In the genomic region with DNA sequence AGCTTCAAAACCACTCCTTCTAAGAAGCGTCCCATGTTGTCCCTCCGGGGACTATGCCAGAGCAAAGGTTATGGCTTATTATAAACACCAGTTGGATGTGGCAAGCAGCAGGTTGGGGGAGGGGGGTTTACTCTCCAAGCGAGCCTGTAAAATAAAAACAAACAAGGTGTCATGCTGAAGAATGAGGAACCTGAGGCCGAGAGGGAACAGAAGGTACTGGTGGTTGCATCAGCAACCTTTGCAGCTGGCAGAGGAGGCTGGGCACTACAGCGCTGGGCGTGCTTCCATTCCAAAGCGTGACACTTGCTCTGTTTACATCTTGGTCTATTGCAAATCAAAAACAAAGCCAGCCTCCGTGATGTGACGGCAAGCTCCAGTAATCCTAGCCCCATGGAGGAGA, we compare ENCODE assay signal across 16 mouse cellular contexts. TPM values are rescaled to one million over a fixed set of nuclear protein-coding genes. Genes with fewer than 3 reads are reported as not detected.
A peak's percentile ranks its signal among the peaks of the same experiment; 100 is the strongest.
DNase-seq lines count a peak whose midpoint lies in the region; ATAC-seq and TF ChIP-seq lines count a peak whose summit lies in the region.
"Had no signal": no experiment of that assay in that cellular context is flagged by ENCODE, and none has a peak within 500 bp of the region (broad histone marks: within the 10 kb centered on the region; RNA-seq: fewer than 3 reads in every experiment).

No protein-coding gene starts in this region.

- H3K9me3 ChIP-seq in stomach, postnatal 0 days (ENCODE audit: control insufficient read depth, low read length) = no peaks in the 10 kb centered on the region
- H3K9me3 ChIP-seq in heart, embryonic 10.5 days = no peaks in the 10 kb centered on the region
- H3K9me3 ChIP-seq: hindbrain, embryonic 15.5 days had no signal

- H3K27ac ChIP-seq in stomach, postnatal 0 days (replicated peaks) = peak overlapping the region; percentile 78
- no peak overlapping the region for H3K27ac ChIP-seq in heart, embryonic 10.5 days
- H3K27ac ChIP-seq: hindbrain, embryonic 15.5 days had no signal

- 9% methylated on average over 9 of the region's 9 CpGs for WGBS in stomach, postnatal 0 days
- 46% methylated on average over 9 of the region's 9 CpGs for WGBS in heart, embryonic 10.5 days

- no peak for TF ChIP-seq CTCF in stomach, postnatal 0 days (IDR thresholded peaks at IDR 0.05; ENCODE audit: low read depth)

- ATAC-seq in stomach, postnatal 0 days (ENCODE audit: low FRiP score, low TSS enrichment) = peak; percentile 62
- no peak for ATAC-seq in activated CD4-positive, CD25-positive, alpha-beta regulatory T cell, adult 4 months
- ATAC-seq in erythroblast, adult 5-6 weeks (replicated peaks; ENCODE audit: low FRiP score, poor library complexity, severe bottlenecking) = no peak
- ATAC-seq: forebrain, embryonic 16.5 days had no signal

- peaks cover 14% of the 10 kb centered on the region; the same call in 1 of the 2 replicates for H3K4me1 ChIP-seq in stomach, postnatal 0 days (replicated peaks; ENCODE audit: control insufficient read depth, insufficient read depth)
- peaks cover 34% of the 10 kb centered on the region for H3K4me1 ChIP-seq in heart, embryonic 10.5 days

- DNase-seq in urinary bladder, postnatal 14 days (ENCODE audit: low spot score) = peak; percentile 48
- no peak for DNase-seq in urinary bladder, adult 18-20 months (ENCODE audit: low spot score in 2 of 2)
- DNase-seq in fat pad, adult 2 months (ENCODE audit: extremely low read depth, low read depth, low spot score) = peak; percentile 62
- peak; percentile 57 for DNase-seq in lung, postnatal 10 days
- peak; percentile 66 for DNase-seq in stomach, postnatal 0 days (ENCODE audit: low spot score)
- DNase-seq in heart, embryonic 10.5 days (ENCODE audit: low spot score) = no peak
- DNase-seq: adrenal gland, postnatal 36 days; cerebellum, adult 9-10 months; kidney, postnatal 10 days had no signal

- no peaks in the 10 kb centered on the region for H3K36me3 ChIP-seq in stomach, postnatal 0 days (ENCODE audit: control insufficient read depth, insufficient read depth, low read length)
- H3K36me3 ChIP-seq in heart, embryonic 10.5 days = no peaks in the 10 kb centered on the region
- H3K36me3 ChIP-seq: hindbrain, embryonic 15.5 days had no signal

- no peak overlapping the region for H3K9ac ChIP-seq in stomach, postnatal 0 days (ENCODE audit: low read length)
- H3K9ac ChIP-seq: hindbrain, embryonic 15.5 days had no signal

- peak overlapping the region; percentile 15; the same call in 1 of the 2 replicates for H3K4me2 ChIP-seq in stomach, postnatal 0 days (replicated peaks; ENCODE audit: low read depth)
- H3K4me2 ChIP-seq: hindbrain, embryonic 15.5 days had no signal

- H3K4me3 ChIP-seq in stomach, postnatal 0 days (ENCODE audit: low read depth, low read length) = no peak overlapping the region
- H3K4me3 ChIP-seq in heart, embryonic 10.5 days = no peak overlapping the region
- H3K4me3 ChIP-seq: hindbrain, embryonic 15.5 days had no signal

- H3K27me3 ChIP-seq in stomach, postnatal 0 days (ENCODE audit: control insufficient read depth, insufficient read depth, low read length) = no peaks in the 10 kb centered on the region
- H3K27me3 ChIP-seq in heart, embryonic 10.5 days (ENCODE audit: insufficient read depth, poor library complexity, severe bottlenecking) = no peaks in the 10 kb centered on the region

- no peak for TF ChIP-seq EP300 in stomach, postnatal 0 days (optimal IDR thresholded peaks at IDR 0.05)

RNA-seq across cellular contexts. Expression of gene Fbxo31, which starts 1.9 kb away (rescaled TPM):
- polyA plus RNA-seq in stomach, postnatal 0 days (2015; fragmentation: Nextera tagmentation; extraction: Ambion mirVana) = 10.0 and 10.9 TPM in 2 replicates
- 1 to 10 TPM; 2.2 to 2.4 TPM for polyA plus RNA-seq in activated CD4-positive, CD25-positive, alpha-beta regulatory T cell, adult 4 months (2017; shearing (Covaris generic))
- total RNA-seq in erythroblast, adult 5-6 weeks (2015; ENCODE audit: low replicate concordance) = 1.0 and 7.7 TPM in 2 replicates
- total RNA-seq in erythroblast, adult 5-6 weeks (2017; ENCODE audit: low replicate concordance) = 2.5 and 4.3 TPM in 2 replicates
- polyA plus RNA-seq in heart, embryonic 10.5 days (2016; fragmentation: Nextera tagmentation; extraction: Ambion mirVana) = 10.9 and 17.0 TPM in 2 replicates

RNA-seq across cellular contexts. Expression of gene Map1lc3b, which starts 9.7 kb away (rescaled TPM):
- polyA plus RNA-seq in stomach, postnatal 0 days (2015; fragmentation: Nextera tagmentation; extraction: Ambion mirVana) = 262 and 274 TPM in 2 replicates
- 100 to 1,000 TPM; 456 to 496 TPM for polyA plus RNA-seq in activated CD4-positive, CD25-positive, alpha-beta regulatory T cell, adult 4 months (2017; shearing (Covaris generic))
- total RNA-seq in erythroblast, adult 5-6 weeks (2015; ENCODE audit: low replicate concordance) = 194 and 223 TPM in 2 replicates
- total RNA-seq in erythroblast, adult 5-6 weeks (2017; ENCODE audit: low replicate concordance) = 274 and 282 TPM in 2 replicates
- 167 and 170 TPM in 2 replicates for polyA plus RNA-seq in heart, embryonic 10.5 days (2016; fragmentation: Nextera tagmentation; extraction: Ambion mirVana)

RNA-seq across cellular contexts. Expression of gene 1700018B08Rik, which starts 36.3 kb away (rescaled TPM):
- polyA plus RNA-seq in stomach, postnatal 0 days (2015; fragmentation: Nextera tagmentation; extraction: Ambion mirVana) = not detected in 2 replicates
- not detected for polyA plus RNA-seq in activated CD4-positive, CD25-positive, alpha-beta regulatory T cell, adult 4 months (2017; shearing (Covaris generic))
- total RNA-seq in erythroblast, adult 5-6 weeks (2015; ENCODE audit: low replicate concordance) = not detected in 2 replicates
- total RNA-seq in erythroblast, adult 5-6 weeks (2017; ENCODE audit: low replicate concordance) = not detected in 2 replicates
- polyA plus RNA-seq in heart, embryonic 10.5 days (2016; fragmentation: Nextera tagmentation; extraction: Ambion mirVana) = not detected in 2 replicates
- total RNA-seq: adrenal gland, postnatal 36 days; left cerebral cortex, adult 18-20 months had no signal
- polyA plus RNA-seq: embryonic facial prominence, embryonic 11.5 days; forebrain, embryonic 16.5 days; hindbrain, embryonic 15.5 days; neural tube, embryonic 11.5 days had no signal

Comparison
In these comparisons a context has a peak if more than half of its experiments do, and no peak if none do; other contexts are left out.
1. DNase-seq: peak in urinary bladder, postnatal 14 days (single experiment), fat pad, adult 2 months (single experiment), lung, postnatal 10 days (single experiment) and stomach, postnatal 0 days (single experiment); none in urinary bladder, adult 18-20 months (0 of 2) and heart, embryonic 10.5 days (single experiment).